Mouse (Mus musculus) cerebellum, adult 2 months (tissue): ENCODE measurements at regions not wholly inside any gene's neighbourhood (a gene's known extent, or its start where the extent isn't known, plus 50 kb on each side); places are given as distances from the start of the nearest gene placed in this dataset.

ENCODE experiments used
- CTCF ChIP-seq: fragments of 200-500 bp; IDR thresholded peaks from 2 replicates; pipeline ENCODE4 v1.5.1; 2011; ENCODE audit warnings: low read depth, mild to moderate bottlenecking, control low read depth, low read length, moderate library complexity, borderline replicate concordance; ENCODE audit not compliant: insufficient read depth
- POLR2A ChIP-seq: fragments of 200-500 bp; IDR thresholded peaks from 2 replicates; pipeline ENCODE4 v1.6.1; 2011; ENCODE audit warnings: low read length, control low read depth, borderline replicate concordance; ENCODE audit not compliant: insufficient read depth

- TF ChIP-seq CTCF = no peak
- TF ChIP-seq POLR2A = no peak
Observed at GRCm38 (mm10) chr7:136377259-136377658, 517.2 kb upstream of the Mgmt start.
